Mouse (Mus musculus) lung, embryonic 15.5 days (tissue): ENCODE measurements around the gene Srgap1. TPM values are rescaled to one million over a fixed set of nuclear protein-coding genes. Genes with fewer than 3 reads are reported as not detected.

Experiments
- ATAC-seq: fragments of 200-750 bp; cut with Nextera tagmentation; 2 replicates; pipeline ENCODE4 v1.8.0; 2017; ENCODE audit warnings: moderate number of reproducible peaks, borderline replicate concordance; ENCODE audit not compliant: low FRiP score, low TSS enrichment; ENCODE audit errors: extremely low read depth
- H3K27ac ChIP-seq: fragments of 300-500 bp; sonication (generic); 2 replicates; pipeline ENCODE4 v1.5.1; 2015; ENCODE audit warnings: moderate library complexity, mild to moderate bottlenecking, inconsistent platforms
- H3K27me3 ChIP-seq: fragments of 300-500 bp; sonication (generic); 2 replicates; pipeline ENCODE4 v1.6.1; 2015; ENCODE audit warnings: inconsistent platforms
- H3K36me3 ChIP-seq: fragments of 300-500 bp; sonication (generic); 2 replicates; pipeline ENCODE4 v1.6.1; 2015; ENCODE audit warnings: inconsistent platforms
- H3K4me1 ChIP-seq: fragments of 300-500 bp; sonication (generic); 2 replicates; pipeline ENCODE4 v1.6.1; 2015; ENCODE audit warnings: inconsistent platforms
- H3K4me2 ChIP-seq: fragments of 300-500 bp; sonication (generic); 2 replicates; pipeline ENCODE4 v1.6.1; 2015; ENCODE audit warnings: inconsistent platforms, mild to moderate bottlenecking, moderate library complexity
- H3K4me3 ChIP-seq: fragments of 300-500 bp; sonication (generic); 2 replicates; pipeline ENCODE4 v1.5.1; 2015; ENCODE audit warnings: mild to moderate bottlenecking, inconsistent platforms
- H3K9ac ChIP-seq: fragments of 300-500 bp; sonication (generic); 2 replicates; pipeline ENCODE4 v1.6.1; 2015; ENCODE audit warnings: inconsistent platforms
- H3K9me3 ChIP-seq: fragments of 300-500 bp; sonication (generic); 2 replicates; pipeline ENCODE4 v1.6.1; 2016; ENCODE audit warnings: inconsistent platforms
- WGBS: fragments of 180-500 bp; shearing (Covaris S2); methylation state at CpG from one replicate; pipeline ENCODE4 v1.1.7; 2015; 5-methylcytosine and 5-hydroxymethylcytosine counted together
- polyA plus RNA-seq: library from polyadenylated mRNA; unstranded; fragments of >200 nt; fragmentation: Nextera tagmentation; extraction: Ambion mirVana; gene quantifications from 2 replicates; pipeline ENCODE4 v1.2.1, GENCODE M21; 2015

The Srgap1 gene
- polyA plus RNA-seq, 1 experiment from 2014 or later, result 10.7 TPM

DNA sequence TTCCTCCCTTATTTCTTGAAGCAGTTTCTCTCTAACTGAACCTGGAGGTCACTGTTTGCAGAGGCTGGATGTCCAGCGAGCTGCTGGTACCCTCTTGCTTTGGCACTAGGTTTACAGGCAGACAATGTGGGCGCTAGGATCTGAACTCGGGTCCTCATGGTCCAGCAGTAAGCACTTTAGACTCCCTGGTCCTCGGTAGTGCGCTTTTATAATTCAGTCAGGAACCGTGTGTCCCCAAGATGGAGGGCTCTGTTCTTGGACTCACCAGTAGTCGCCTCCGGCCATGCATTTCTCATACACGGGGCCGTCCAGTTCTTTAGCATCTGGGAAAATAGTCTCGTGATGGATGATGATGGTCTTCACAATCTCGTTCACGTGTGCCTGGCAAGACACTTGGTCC, 242.6 kb downstream of the Srgap1 start:
- H3K4me3 ChIP-seq, result no peak overlapping the region
- H3K9me3 ChIP-seq, result no peaks in the 10 kb centered on the region
- H3K27ac ChIP-seq, result no peak overlapping the region
- H3K4me1 ChIP-seq, result no peaks in the 10 kb centered on the region
- ATAC-seq, result no peak
- no peaks in the 10 kb centered on the region for H3K27me3 ChIP-seq
- H3K9ac ChIP-seq, result no peak overlapping the region
- WGBS, result 89% methylated on average over 13 of the region's 13 CpGs
- peaks cover 6% of the 10 kb centered on the region; the same call in 1 of the 2 replicates for H3K36me3 ChIP-seq
- H3K4me2 ChIP-seq, result no peak overlapping the region

DNA sequence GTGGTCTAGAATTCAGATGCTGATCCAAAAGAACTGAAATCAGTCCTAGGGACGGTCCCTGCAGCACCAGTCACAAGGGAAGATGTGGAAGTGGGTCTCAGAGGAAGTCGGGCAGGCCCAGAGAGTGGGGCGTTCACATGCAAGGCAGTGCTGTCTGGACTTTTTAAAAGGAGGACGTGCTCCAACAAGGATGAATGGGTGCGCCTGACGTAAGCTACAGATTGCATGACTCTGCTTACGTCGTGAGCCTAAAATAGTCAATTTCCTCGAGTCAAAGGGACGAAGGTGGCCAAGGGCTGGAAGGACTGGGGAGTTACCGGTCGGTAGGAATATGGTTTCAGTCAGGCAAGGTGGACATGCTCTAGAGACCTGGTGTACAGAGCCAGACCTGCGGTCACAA, 247.1 kb downstream of the Srgap1 start:
- ATAC-seq, result no peak
- WGBS, result 92% methylated on average over 13 of the region's 13 CpGs

DNA sequence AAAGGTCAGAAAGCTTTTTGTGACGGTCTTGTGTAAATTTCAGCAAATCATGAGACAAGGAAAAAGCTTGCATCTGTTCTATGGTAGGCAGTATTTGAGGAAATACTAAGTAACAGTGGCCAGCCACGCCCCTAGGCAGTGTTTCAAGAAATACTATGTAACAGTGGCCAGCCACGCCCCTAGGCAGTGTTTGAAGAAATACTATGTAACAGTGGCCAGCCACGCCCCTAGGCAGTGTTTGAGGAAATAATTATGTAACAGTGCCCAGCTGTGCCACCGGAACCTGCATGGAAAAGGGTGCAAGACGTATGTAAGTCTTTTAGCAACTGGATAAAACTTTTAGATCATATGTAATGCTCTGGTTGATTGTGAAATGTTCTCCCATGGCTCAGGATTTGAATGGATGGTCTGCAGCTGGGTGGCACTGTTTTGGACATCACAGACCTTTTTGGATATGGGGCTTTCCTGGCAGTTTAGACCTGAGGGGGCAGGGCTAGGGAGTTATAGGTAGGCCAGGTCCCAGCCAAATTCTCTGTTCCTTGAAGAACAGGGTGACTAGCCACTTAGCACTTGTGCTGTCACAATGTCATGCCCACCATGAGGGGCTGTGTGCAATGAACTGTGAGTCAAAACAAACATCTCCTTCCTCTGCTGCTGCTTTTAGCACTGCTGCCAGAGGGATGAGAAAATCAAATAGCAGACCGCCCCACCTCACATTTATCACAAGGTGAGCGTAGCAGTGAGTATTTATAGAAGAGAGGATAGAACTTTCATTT, 250.9 kb downstream of the Srgap1 start:
- Histone ChIP-seq H3K27ac (no peak overlapping the region), H3K4me1 (peaks cover 5% of the 10 kb centered on the region; the same call in 1 of the 2 replicates), H3K27me3 (no peaks in the 10 kb centered on the region), H3K9me3 (no peaks in the 10 kb centered on the region), H3K4me2 (no peak overlapping the region), H3K9ac (no peak overlapping the region), H3K4me3 (no peak overlapping the region), H3K36me3 (peaks cover 19% of the 10 kb centered on the region; the same call in 1 of the 2 replicates)
- 55% methylated on average over 8 of the region's 8 CpGs for WGBS
- peak; percentile 72; the same call in 1 of the 2 replicates for ATAC-seq

More for the DNA sequence above, 247.1 kb downstream of the Srgap1 start:
- Histone ChIP-seq H3K27me3 (no peaks in the 10 kb centered on the region), H3K4me1 (peaks cover 5% of the 10 kb centered on the region; the same call in 1 of the 2 replicates), H3K27ac (no peak overlapping the region), H3K36me3 (peaks cover 17% of the 10 kb centered on the region; the same call in 1 of the 2 replicates), H3K9me3 (no peaks in the 10 kb centered on the region), H3K4me2 (no peak overlapping the region), H3K4me3 (no peak overlapping the region), H3K9ac (no peak overlapping the region)

DNA sequence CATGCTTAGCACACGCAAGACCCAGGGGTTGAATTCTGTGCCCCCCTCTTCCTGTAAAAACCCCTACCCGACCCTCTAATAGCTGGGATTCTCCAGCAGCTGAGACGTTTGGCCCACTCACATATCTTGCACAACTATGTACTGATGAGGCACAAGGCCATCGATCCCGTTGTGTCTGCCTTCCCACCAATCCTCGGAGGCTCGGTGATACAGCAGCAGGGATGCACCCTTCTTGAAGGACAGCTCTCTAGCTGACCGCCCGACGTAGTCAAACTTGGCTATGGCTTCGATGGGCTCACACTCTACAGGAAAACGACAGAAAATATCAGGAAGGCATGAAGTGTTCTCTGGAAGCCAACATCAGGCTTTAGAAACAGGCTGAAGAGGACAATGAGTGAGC, 252.6 kb downstream of the Srgap1 start:
- Histone ChIP-seq H3K36me3 (peaks cover 18% of the 10 kb centered on the region; the same call in 1 of the 2 replicates), H3K27ac (no peak overlapping the region), H3K4me2 (no peak overlapping the region), H3K9me3 (no peaks in the 10 kb centered on the region), H3K4me1 (peaks cover 5% of the 10 kb centered on the region; the same call in 1 of the 2 replicates), H3K4me3 (no peak overlapping the region), H3K27me3 (no peaks in the 10 kb centered on the region), H3K9ac (no peak overlapping the region)
- WGBS, result 88% methylated on average over 12 of the region's 12 CpGs
- ATAC-seq, result no peak

DNA sequence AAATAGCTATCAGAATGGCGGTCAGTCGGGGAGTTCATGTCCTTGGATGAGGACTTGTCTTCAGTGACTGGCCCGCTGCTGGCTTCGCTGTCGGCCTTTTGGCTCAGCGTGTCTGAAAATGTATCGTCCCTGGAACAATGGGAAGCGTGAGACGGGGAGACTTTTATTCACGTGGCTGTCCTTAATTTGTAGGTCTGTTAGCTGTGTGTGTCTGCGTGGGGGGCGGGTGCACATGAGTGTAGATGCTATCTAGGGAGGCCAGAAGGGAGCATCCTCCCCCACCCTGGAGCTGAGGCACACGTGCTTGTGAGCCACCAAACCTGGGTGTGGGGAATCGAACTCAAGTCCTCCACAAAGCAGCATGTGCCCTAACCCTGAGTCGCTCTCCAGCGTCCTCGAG, 254.5 kb downstream of the Srgap1 start:
- Histone ChIP-seq H3K9me3 (no peaks in the 10 kb centered on the region), H3K27ac (no peak overlapping the region), H3K9ac (no peak overlapping the region), H3K4me1 (peaks cover 5% of the 10 kb centered on the region; the same call in 1 of the 2 replicates), H3K36me3 (peaks cover 13% of the 10 kb centered on the region; the same call in 1 of the 2 replicates), H3K27me3 (no peaks in the 10 kb centered on the region), H3K4me2 (no peak overlapping the region), H3K4me3 (no peak overlapping the region)
- WGBS, result 91% methylated on average over 17 of the region's 17 CpGs
- ATAC-seq, result no peak

DNA sequence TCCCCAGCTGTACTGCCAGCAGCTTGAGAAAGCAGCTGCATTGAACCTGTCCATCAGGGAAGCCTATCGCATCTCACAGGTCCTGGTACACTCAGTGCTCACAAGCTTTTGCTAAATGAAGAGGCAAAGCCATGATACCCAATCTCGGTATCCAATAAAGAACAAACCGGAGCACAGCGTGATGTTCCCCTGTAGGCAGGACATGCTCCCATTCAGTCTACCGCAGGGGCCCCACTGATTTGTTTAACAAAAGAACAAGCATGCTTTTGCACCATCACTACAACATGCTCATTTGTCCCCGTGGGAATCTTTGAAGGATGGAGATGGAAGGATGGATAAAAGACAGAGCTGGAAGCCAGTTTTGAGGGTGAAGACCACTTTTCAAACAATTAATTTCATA, 257.0 kb downstream of the Srgap1 start:
- Histone ChIP-seq H3K4me3 (no peak overlapping the region), H3K9ac (no peak overlapping the region), H3K4me1 (no peaks in the 10 kb centered on the region), H3K9me3 (no peaks in the 10 kb centered on the region), H3K27me3 (no peaks in the 10 kb centered on the region), H3K4me2 (no peak overlapping the region), H3K27ac (no peak overlapping the region), H3K36me3 (peaks cover 15% of the 10 kb centered on the region)
- 82% methylated on average over 6 of the region's 6 CpGs for WGBS
- ATAC-seq, result no peak

DNA sequence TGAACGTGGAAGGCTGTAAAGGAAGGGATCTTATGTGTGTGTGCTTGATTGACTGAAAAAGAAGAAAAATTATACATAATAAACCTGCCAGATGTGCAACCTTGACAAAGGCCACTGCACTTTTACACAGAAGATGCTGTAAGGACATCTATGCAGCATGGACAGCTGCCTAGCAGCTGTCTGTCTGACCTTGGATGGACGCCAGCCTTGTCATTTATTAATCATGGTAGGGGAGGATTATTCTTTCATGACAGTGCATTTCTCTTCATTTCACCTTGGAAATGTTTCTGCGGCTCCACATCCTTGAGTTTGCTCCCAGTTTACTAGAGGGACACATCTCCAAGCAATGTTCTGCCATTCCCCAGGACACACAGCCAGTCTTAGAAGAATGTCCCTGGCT, 258.6 kb downstream of the Srgap1 start:
- Histone ChIP-seq H3K4me3 (no peak overlapping the region), H3K4me2 (no peak overlapping the region), H3K27ac (no peak overlapping the region), H3K4me1 (no peaks in the 10 kb centered on the region), H3K9ac (no peak overlapping the region), H3K9me3 (no peaks in the 10 kb centered on the region), H3K27me3 (no peaks in the 10 kb centered on the region), H3K36me3 (peaks cover 26% of the 10 kb centered on the region)
- WGBS, result 75% methylated on average over 3 of the region's 3 CpGs
- no peak for ATAC-seq

DNA sequence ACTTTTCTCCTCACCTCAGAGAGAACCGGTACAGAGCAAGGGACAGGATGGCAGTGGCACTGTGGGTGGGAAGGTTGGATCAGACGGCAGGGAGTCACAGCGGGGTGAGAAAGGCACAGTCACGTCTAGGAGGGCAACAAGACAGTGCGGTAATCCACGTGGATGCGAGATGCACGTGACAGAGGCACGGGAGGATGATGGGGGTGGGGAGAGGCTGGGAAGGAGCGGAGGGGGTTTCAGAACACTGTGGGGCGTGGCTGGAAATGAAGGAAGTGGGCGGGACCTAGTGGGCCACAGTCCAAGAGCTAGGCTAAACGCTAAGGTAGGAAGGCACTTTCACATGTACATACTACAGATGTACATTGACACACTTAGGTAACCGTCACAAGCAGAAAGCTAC, 266.0 kb downstream of the Srgap1 start:
- Histone ChIP-seq H3K9me3 (no peaks in the 10 kb centered on the region), H3K36me3 (peaks cover 24% of the 10 kb centered on the region), H3K9ac (no peak overlapping the region), H3K27me3 (no peaks in the 10 kb centered on the region), H3K4me2 (peak overlapping the region; percentile 35; the same call in 1 of the 2 replicates), H3K4me3 (no peak overlapping the region), H3K27ac (no peak overlapping the region), H3K4me1 (0 out of 2 replicates have a peak, but pooled peaks cover 5% of the 10 kb centered on the region)
- WGBS, result 36% methylated on average over 14 of the region's 14 CpGs
- peak; percentile 55; the same call in 1 of the 2 replicates for ATAC-seq

DNA sequence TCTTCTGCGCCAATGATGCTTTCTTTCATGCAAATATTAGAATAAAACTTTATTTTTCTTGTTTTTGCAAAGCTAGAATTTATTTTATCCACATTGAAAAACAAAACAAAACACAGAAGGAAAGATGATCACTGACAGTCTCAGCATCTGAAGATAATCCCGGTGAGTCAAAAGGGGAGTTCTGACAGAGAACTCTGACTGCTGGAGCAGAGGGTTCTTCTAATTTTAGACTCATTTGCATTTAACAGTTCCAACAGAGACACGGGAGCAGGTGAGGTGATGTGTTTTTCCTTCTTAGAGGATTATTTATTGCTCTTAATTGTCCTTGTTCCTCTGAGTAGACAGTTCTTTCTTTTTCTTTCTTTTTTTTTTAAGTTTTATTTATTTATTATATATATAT, 271.1 kb downstream of the Srgap1 start:
- no peak overlapping the region for H3K9ac ChIP-seq
- H3K9me3 ChIP-seq, result no peaks in the 10 kb centered on the region
- no peaks in the 10 kb centered on the region for H3K27me3 ChIP-seq
- no peaks in the 10 kb centered on the region for H3K36me3 ChIP-seq
- no peak overlapping the region for H3K4me2 ChIP-seq
- H3K4me1 ChIP-seq, result no peaks in the 10 kb centered on the region
- H3K27ac ChIP-seq, result no peak overlapping the region
- H3K4me3 ChIP-seq, result no peak overlapping the region
- ATAC-seq, result no peak
- WGBS, result 58% methylated on average over 3 of the region's 3 CpGs

DNA sequence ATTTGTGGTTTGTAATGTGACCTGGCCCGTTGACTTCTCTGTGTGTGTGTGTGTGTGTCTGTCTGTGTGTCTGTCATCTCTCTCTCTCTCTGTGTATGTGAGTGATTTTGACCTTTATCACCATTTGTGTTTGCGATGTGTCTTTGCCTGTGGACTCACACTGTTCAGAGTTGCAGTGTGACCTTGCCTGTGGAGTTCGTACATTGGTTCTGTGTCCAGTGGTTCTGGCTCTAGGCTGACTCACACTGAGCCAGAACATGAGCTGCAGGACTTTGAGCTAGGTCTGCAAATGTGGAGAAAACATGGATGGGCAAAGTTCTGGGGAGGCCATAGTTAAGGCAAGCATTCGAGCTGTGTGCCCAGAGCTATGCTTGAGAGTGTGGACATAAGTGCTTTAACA, 273.3 kb downstream of the Srgap1 start:
- Histone ChIP-seq H3K9ac (no peak overlapping the region), H3K27me3 (no peaks in the 10 kb centered on the region), H3K9me3 (no peaks in the 10 kb centered on the region), H3K27ac (no peak overlapping the region), H3K4me2 (no peak overlapping the region), H3K4me3 (no peak overlapping the region), H3K4me1 (no peaks in the 10 kb centered on the region), H3K36me3 (no peaks in the 10 kb centered on the region)
- 65% methylated on average over 4 of the region's 4 CpGs for WGBS
- ATAC-seq, result no peak

DNA sequence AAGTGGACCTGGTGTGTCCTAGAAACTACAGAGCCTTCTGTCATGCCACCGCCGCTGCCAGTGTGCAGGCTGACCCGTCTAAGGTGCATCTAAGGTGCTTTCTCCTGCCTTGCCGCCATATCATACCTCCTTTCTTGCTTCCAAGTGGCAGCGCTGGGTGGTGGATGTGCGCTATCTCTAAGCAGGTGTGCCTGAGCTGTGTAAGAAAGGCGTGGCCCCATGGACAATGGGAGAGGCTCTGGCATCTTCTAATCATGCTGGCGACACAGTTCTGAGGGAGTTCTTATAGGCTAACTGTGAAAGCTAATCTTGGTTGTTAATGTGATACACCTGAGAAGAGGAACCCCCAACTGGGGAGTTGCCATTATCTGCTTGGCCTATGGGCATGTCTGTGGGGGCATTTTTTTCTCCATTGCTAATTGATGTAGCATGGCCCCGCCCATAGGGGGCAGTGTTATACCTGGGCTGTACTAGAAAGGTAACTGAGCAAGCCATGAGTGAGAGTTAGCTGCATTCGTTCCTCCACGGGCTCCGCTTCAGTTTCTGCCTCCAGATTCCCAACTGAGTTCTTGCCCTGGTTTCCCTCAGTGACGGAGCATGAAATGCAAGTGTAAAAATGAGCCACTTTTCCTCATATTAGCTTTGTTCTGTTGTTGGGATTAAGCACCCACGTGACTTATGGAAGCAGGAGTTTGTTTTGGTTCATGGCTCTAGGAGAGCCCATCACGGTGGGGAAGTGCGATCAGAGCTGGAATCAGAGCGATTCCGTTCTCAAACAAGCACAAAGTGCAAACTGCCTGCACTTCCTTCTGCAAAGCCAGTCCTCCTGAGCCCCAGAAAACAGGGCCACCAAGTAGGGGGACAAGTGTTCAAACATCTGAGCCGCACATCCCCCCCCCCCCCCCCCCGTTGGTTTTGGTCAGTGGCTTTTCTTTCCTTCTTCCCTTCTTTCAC, 276.2 kb downstream of the Srgap1 start:
- Histone ChIP-seq H3K4me3 (peak overlapping the region; percentile 16; the same call in 1 of the 2 replicates), H3K4me2 (peak overlapping the region; percentile 46), H3K27me3 (no peaks in the 10 kb centered on the region), H3K9ac (no peak overlapping the region), H3K36me3 (no peaks in the 10 kb centered on the region), H3K27ac (no peak overlapping the region), H3K9me3 (no peaks in the 10 kb centered on the region), H3K4me1 (no peaks in the 10 kb centered on the region)
- WGBS, result 48% methylated on average over 20 of the region's 20 CpGs
- no peak for ATAC-seq
